Mouse (Mus musculus): ENCODE data around the gene Scn5a. TPM values are rescaled to one million over a fixed set of nuclear protein-coding genes. Genes with fewer than 3 reads are reported as not detected.

Scn5a gene
- polyA plus RNA-seq, 1 experiment from 2014 or later = 1.4 TPM

GRCm38 (mm10) chr9:119504981-119505658 lies 73.7 kb downstream of the Scn5a start:
- Histone ChIP-seq H3K4me2 (ENCODE audit: low read length) (no peak overlapping the region), H3K4me3 (replicated peaks; ENCODE audit: low read length) (no peak overlapping the region), H3K9ac (replicated peaks; ENCODE audit: low read depth, low read length) (no peak overlapping the region), H3K27ac (ENCODE audit: low read length) (no peak overlapping the region), H3K4me1 (replicated peaks; ENCODE audit: control insufficient read depth, insufficient read depth, low read length) (no peaks in the 10 kb centered on the region), H3K27me3 (replicated peaks; ENCODE audit: control insufficient read depth, insufficient read depth, low read length) (no peaks in the 10 kb centered on the region), H3K9me3 (ENCODE audit: control insufficient read depth, low read length) (peaks cover 4% of the 10 kb centered on the region), H3K36me3 (ENCODE audit: control insufficient read depth, insufficient read depth) (no peaks in the 10 kb centered on the region; the same call in 1 of the 2 replicates)
- ATAC-seq = no peak
- WGBS = 75% methylated on average over 11 of the region's 11 CpGs

GRCm38 (mm10) chr9:119503613-119504012 lies 75.2 kb downstream of the Scn5a start:
- no peaks in the 10 kb centered on the region; the same call in 1 of the 2 replicates for H3K36me3 ChIP-seq (ENCODE audit: control insufficient read depth, insufficient read depth)
- H3K4me2 ChIP-seq (ENCODE audit: low read length) = no peak overlapping the region
- H3K27me3 ChIP-seq (replicated peaks; ENCODE audit: control insufficient read depth, insufficient read depth, low read length) = no peaks in the 10 kb centered on the region
- no peak for ATAC-seq
- H3K9me3 ChIP-seq (ENCODE audit: control insufficient read depth, low read length) = peaks cover 4% of the 10 kb centered on the region
- H3K4me3 ChIP-seq (replicated peaks; ENCODE audit: low read length) = no peak overlapping the region
- H3K9ac ChIP-seq (replicated peaks; ENCODE audit: low read depth, low read length) = no peak overlapping the region
- H3K27ac ChIP-seq (ENCODE audit: low read length) = no peak overlapping the region
- WGBS = 94% methylated on average over 9 of the region's 9 CpGs
- no peaks in the 10 kb centered on the region for H3K4me1 ChIP-seq (replicated peaks; ENCODE audit: control insufficient read depth, insufficient read depth, low read length)

GRCm38 (mm10) chr9:119498885-119499284 lies 79.9 kb downstream of the Scn5a start:
- Histone ChIP-seq H3K4me3 (replicated peaks; ENCODE audit: low read length) (no peak overlapping the region), H3K36me3 (ENCODE audit: control insufficient read depth, insufficient read depth) (no peaks in the 10 kb centered on the region), H3K27me3 (replicated peaks; ENCODE audit: control insufficient read depth, insufficient read depth, low read length) (no peaks in the 10 kb centered on the region), H3K27ac (ENCODE audit: low read length) (no peak overlapping the region), H3K4me1 (replicated peaks; ENCODE audit: control insufficient read depth, insufficient read depth, low read length) (no peaks in the 10 kb centered on the region), H3K9ac (replicated peaks; ENCODE audit: low read depth, low read length) (no peak overlapping the region), H3K4me2 (ENCODE audit: low read length) (no peak overlapping the region), H3K9me3 (ENCODE audit: control insufficient read depth, low read length) (no peaks in the 10 kb centered on the region)
- no peak for ATAC-seq
- 94% methylated on average over 7 of the region's 7 CpGs for WGBS

DNA sequence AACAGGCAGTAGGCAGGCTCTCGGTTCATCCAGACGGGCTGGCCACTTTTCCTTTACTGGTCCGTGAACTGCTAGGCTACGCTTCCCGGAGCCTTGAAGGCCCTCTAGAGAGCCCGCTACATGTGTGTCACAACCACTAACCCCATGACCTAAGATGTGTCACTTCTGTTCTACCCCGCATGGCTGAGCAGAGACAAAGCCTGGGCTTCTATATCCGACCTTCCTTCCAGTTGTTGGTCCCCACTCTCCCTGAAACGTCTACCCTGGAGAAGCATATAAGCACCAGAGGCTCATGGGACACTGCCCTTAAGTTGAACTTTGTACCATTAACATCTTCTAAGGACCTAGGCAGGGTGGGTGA lies 80.6 kb downstream of the Scn5a start:
- Histone ChIP-seq H3K4me3 (replicated peaks; ENCODE audit: low read length) (no peak overlapping the region), H3K9me3 (ENCODE audit: control insufficient read depth, low read length) (no peaks in the 10 kb centered on the region), H3K27me3 (replicated peaks; ENCODE audit: control insufficient read depth, insufficient read depth, low read length) (no peaks in the 10 kb centered on the region), H3K4me1 (replicated peaks; ENCODE audit: control insufficient read depth, insufficient read depth, low read length) (no peaks in the 10 kb centered on the region), H3K9ac (replicated peaks; ENCODE audit: low read depth, low read length) (no peak overlapping the region), H3K4me2 (ENCODE audit: low read length) (no peak overlapping the region), H3K27ac (ENCODE audit: low read length) (no peak overlapping the region), H3K36me3 (ENCODE audit: control insufficient read depth, insufficient read depth) (no peaks in the 10 kb centered on the region)
- WGBS = 82% methylated on average over 9 of the region's 9 CpGs
- no peak for ATAC-seq

DNA sequence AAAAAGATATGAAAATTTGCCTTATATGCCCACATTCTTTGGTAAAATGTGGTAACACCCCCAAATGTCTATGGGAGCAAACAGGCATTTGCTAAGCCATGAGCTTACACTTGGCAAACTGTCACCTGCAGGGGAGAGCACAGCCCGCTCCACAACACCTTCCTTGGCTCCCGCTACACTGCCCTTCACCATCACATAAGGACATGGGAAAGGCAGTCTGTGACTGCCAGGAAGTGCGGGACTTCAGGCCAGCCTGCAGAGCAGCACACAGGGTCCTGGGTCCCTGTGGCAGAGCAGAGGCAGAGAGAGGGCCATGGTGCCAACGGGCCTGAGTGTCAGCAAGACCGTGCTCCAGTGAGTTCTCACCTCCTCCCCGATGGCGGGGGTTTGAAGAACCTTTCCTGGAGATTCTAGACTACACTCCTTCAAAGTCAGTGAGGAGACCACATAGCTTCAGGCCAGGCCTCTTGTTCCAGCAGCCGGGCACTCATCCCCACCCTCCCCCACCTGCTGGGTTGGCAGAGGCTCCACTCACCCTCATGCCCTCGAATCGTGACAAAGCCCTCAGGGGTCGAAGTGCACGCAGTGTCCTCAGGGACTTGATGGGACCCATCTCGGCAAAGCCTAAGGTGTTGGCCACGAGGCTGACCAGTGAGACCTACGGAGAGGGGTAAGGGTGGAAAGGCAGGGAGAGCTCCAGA lies 81.1 kb downstream of the Scn5a start:
- Histone ChIP-seq H3K4me3 (replicated peaks; ENCODE audit: low read length) (no peak overlapping the region), H3K9ac (replicated peaks; ENCODE audit: low read depth, low read length) (no peak overlapping the region), H3K27ac (ENCODE audit: low read length) (no peak overlapping the region), H3K27me3 (replicated peaks; ENCODE audit: control insufficient read depth, insufficient read depth, low read length) (no peaks in the 10 kb centered on the region), H3K36me3 (ENCODE audit: control insufficient read depth, insufficient read depth) (no peaks in the 10 kb centered on the region), H3K4me2 (ENCODE audit: low read length) (no peak overlapping the region), H3K9me3 (ENCODE audit: control insufficient read depth, low read length) (no peaks in the 10 kb centered on the region), H3K4me1 (replicated peaks; ENCODE audit: control insufficient read depth, insufficient read depth, low read length) (no peaks in the 10 kb centered on the region)
- no peak for ATAC-seq
- WGBS = 88% methylated on average over 15 of the region's 15 CpGs

GRCm38 (mm10) chr9:119496960-119497359 lies 81.9 kb downstream of the Scn5a start:
- Histone ChIP-seq H3K27ac (ENCODE audit: low read length) (no peak overlapping the region), H3K9ac (replicated peaks; ENCODE audit: low read depth, low read length) (no peak overlapping the region), H3K27me3 (replicated peaks; ENCODE audit: control insufficient read depth, insufficient read depth, low read length) (no peaks in the 10 kb centered on the region), H3K4me3 (replicated peaks; ENCODE audit: low read length) (no peak overlapping the region), H3K4me1 (replicated peaks; ENCODE audit: control insufficient read depth, insufficient read depth, low read length) (no peaks in the 10 kb centered on the region), H3K4me2 (ENCODE audit: low read length) (no peak overlapping the region), H3K9me3 (ENCODE audit: control insufficient read depth, low read length) (no peaks in the 10 kb centered on the region), H3K36me3 (ENCODE audit: control insufficient read depth, insufficient read depth) (no peaks in the 10 kb centered on the region)
- no peak for ATAC-seq
- 60% methylated on average over 5 of the region's 5 CpGs for WGBS

DNA sequence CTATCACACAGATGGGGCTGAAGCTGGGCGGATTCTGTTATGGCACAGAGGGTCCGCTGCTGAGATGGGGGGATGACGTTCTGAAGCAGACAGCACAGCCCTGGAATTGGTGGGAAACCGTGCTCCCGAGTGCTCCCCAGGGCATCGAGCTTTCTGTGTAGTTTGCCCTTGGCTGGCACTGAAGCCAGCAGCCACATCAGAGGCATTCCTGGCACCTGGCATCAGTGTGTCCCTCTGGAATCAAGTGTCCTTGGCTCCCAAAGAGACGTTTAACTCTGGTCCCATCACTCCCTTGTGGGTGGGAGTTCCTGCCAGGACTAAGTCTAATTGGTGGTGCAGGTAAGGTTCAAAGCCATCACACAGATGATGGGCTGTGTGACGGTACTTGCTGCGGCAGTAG lies 82.5 kb downstream of the Scn5a start:
- Histone ChIP-seq H3K4me1 (replicated peaks; ENCODE audit: control insufficient read depth, insufficient read depth, low read length) (no peaks in the 10 kb centered on the region), H3K36me3 (ENCODE audit: control insufficient read depth, insufficient read depth) (no peaks in the 10 kb centered on the region), H3K9me3 (ENCODE audit: control insufficient read depth, low read length) (no peaks in the 10 kb centered on the region), H3K4me2 (ENCODE audit: low read length) (no peak overlapping the region), H3K27me3 (replicated peaks; ENCODE audit: control insufficient read depth, insufficient read depth, low read length) (no peaks in the 10 kb centered on the region), H3K9ac (replicated peaks; ENCODE audit: low read depth, low read length) (no peak overlapping the region), H3K4me3 (replicated peaks; ENCODE audit: low read length) (no peak overlapping the region), H3K27ac (ENCODE audit: low read length) (no peak overlapping the region)
- WGBS = 79% methylated on average over 9 of the region's 9 CpGs
- ATAC-seq = no peak

DNA sequence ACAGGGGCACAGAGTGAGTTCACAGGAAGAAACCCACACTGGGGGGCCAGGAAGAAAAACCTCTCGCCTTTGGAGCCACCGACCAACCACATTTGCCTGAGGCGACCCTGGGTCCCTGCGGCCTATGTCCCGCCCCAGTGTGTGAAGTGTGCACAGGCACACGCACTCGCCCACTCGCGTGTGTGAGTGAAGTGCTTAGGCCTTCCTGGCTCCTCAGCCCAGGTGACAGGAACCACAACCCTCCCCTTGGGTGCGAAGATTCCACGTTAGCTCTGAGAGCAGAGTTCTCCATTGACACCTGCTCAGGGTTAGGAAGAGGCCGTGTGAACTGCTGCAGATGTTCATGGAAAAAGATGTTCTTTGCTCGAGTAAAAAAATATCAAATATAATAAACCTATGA lies 93.9 kb downstream of the Scn5a start:
- Histone ChIP-seq H3K4me2 (ENCODE audit: low read length) (no peak overlapping the region), H3K4me1 (replicated peaks; ENCODE audit: control insufficient read depth, insufficient read depth, low read length) (peaks cover 10% of the 10 kb centered on the region), H3K27me3 (replicated peaks; ENCODE audit: control insufficient read depth, insufficient read depth, low read length) (no peaks in the 10 kb centered on the region), H3K9ac (replicated peaks; ENCODE audit: low read depth, low read length) (no peak overlapping the region), H3K4me3 (replicated peaks; ENCODE audit: low read length) (no peak overlapping the region), H3K36me3 (ENCODE audit: control insufficient read depth, insufficient read depth) (no peaks in the 10 kb centered on the region), H3K27ac (ENCODE audit: low read length) (no peak overlapping the region), H3K9me3 (ENCODE audit: control insufficient read depth, low read length) (no peaks in the 10 kb centered on the region)
- ATAC-seq = no peak
- WGBS = 91% methylated on average over 13 of the region's 13 CpGs

DNA sequence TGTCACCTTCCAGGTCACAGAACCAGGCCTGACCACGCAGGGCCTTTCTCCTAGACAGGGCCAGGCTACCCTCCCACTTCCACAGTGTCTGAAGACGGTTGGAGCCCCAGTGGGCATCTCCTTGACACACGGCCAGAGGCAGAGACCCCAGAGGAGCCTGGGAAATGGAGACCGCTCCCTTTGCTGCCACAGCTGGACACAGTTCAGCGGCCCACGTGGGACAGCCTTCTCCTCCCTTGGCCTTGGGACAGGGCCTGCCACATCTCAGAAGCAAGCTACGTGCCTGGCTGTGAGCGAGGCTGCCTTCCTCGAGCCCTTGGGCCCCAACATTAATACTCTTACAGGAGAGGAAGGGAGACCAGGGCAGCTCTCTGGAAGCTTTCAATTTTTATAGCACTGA lies 94.4 kb downstream of the Scn5a start:
- Histone ChIP-seq H3K4me2 (ENCODE audit: low read length) (no peak overlapping the region), H3K4me3 (replicated peaks; ENCODE audit: low read length) (no peak overlapping the region), H3K4me1 (replicated peaks; ENCODE audit: control insufficient read depth, insufficient read depth, low read length) (peaks cover 10% of the 10 kb centered on the region), H3K9ac (replicated peaks; ENCODE audit: low read depth, low read length) (no peak overlapping the region), H3K36me3 (ENCODE audit: control insufficient read depth, insufficient read depth) (no peaks in the 10 kb centered on the region), H3K27me3 (replicated peaks; ENCODE audit: control insufficient read depth, insufficient read depth, low read length) (no peaks in the 10 kb centered on the region), H3K9me3 (ENCODE audit: control insufficient read depth, low read length) (no peaks in the 10 kb centered on the region), H3K27ac (ENCODE audit: low read length) (no peak overlapping the region)
- 68% methylated on average over 9 of the region's 9 CpGs for WGBS
- no peak for ATAC-seq
